Mouse (Mus musculus): ENCODE results near the gene Cnn1.

DNA sequence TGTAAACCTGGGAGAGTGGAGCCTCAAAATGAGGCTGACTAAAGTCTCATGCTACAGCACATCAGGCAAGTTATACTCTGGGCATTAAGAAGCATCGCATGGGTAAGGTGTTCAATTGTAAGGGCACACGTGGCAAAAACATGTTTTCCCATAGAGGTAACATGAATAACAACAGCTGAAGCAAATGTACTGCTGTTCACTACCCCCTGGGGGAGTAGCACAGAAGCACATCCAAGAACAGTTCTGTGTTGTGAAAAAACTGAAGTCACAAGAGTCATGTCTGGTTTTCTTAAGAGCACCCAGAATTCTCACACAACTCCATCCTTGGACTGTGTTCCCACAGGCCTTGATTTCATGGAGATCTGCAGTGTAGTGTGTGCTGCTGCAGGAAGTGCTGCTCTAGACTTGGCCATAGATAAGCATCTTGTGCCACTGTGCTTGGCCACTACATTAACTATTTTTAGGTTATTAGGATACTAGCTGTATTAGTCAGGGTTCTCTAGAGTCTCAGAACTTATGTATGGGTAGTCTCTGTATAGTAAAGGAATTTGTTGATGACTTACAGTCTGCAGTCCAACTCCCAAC lies 11.9 kb upstream of the Cnn1 start:
- no peak for TF ChIP-seq POLR2A (IDR thresholded peaks at IDR 0.05; ENCODE audit: insufficient read depth, low read length)
- no peak for TF ChIP-seq CTCF (IDR thresholded peaks at IDR 0.05; ENCODE audit: low read depth, low read length)
- no peak for TF ChIP-seq EP300 (IDR thresholded peaks at IDR 0.05; ENCODE audit: insufficient read depth, low read depth, low read length)

Measured in ES-Bruce4 (cell line).